Mouse (Mus musculus) spleen, postnatal 10 days (tissue): ENCODE measurements around the gene Rgs9bp.
"Not testable (repeated sequence)": the region's sequence is repeated elsewhere in the genome, so short reads cannot be mapped to it uniquely, and the experiment has no call there.

Experiments used
- DNase-seq, 2 experiments: peaks; one replicate each; pipeline ENCODE4 v3.0.0; 2021 to 2022; ENCODE audit warnings: low spot score in 2 of 2

Gene Rgs9bp

GRCm38 (mm10) chr7:35535750-35536512 lies 49.5 kb downstream of the Rgs9bp start:
- no peak for DNase-seq

- not testable (repeated sequence) for DNase-seq
These were observed 54.8 kb downstream of the Rgs9bp start for GRCm38 (mm10) chr7:35530544-35530943.

DNA sequence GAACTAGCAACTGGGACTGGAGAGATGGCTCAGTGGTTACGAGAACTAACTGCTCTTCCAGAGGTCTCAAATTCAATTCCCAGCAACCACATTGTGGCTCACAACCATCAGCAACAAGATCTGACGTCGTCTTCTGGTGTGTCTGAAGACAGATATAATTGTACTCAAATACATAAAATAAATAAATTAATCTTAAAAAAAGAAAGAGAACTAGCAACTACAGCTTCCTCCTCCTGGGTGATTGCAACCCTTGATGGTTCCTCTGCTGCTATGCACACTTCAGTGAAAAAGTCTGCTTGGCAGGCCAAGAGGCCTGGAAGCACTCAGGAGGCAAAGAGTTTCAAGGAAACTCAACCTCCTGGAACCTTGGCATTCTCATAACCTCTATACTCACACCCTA lies 55.4 kb downstream of the Rgs9bp start:
- no peak for DNase-seq
